Mouse (Mus musculus): ENCODE results near the gene Miox.

- TF ChIP-seq CTCF (IDR thresholded peaks at IDR 0.05; ENCODE audit: low read depth): no peak
- no peak for TF ChIP-seq EP300 (IDR thresholded peaks at IDR 0.05; ENCODE audit: low read depth)
Measured at GRCm38 (mm10) chr15:89297695-89298094, 36.5 kb upstream of the Miox start.

Measured in heart, postnatal 0 days (tissue).